ENCODE assay signal across 12 mouse cellular contexts in the genomic region with DNA sequence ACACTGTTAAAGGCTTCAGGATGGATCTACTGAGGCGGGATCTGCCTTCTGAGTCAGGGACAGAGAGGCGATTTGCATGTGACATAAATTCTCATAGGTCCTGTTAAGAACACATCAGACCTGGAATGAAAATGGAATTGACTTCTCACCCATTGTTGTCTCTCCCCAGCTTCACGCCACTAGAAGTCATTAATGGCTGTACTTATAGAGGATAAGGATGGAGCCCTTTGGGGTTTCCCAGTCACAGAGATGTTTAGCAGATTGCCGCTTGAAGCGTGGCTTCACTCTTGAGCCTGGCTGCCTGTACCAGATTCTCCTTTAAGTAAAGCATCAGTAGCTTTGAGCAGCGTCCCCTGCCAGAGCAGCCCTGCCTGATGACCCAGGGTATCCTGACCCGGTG.
"Had no signal": no experiment of that assay in that cellular context is flagged by ENCODE, and none has a peak within 500 bp of the region (broad histone marks: within the 10 kb centered on the region; RNA-seq: fewer than 3 reads in every experiment).

No protein-coding gene starts in this region.

- H3K4me3 ChIP-seq: kidney, embryonic 15.5 days; limb, embryonic 15.5 days; liver, embryonic 12.5 days; myocyte; neural tube, embryonic 12.5 days had no signal

- H3K9ac ChIP-seq: kidney, embryonic 15.5 days; limb, embryonic 15.5 days; liver, embryonic 12.5 days; lung, embryonic 14.5 days; neural tube, embryonic 12.5 days had no signal

- H3K27ac ChIP-seq: kidney, embryonic 15.5 days; limb, embryonic 15.5 days; liver, embryonic 12.5 days; neural tube, embryonic 12.5 days had no signal

- DNase-seq: kidney, adult 2 months; kidney, postnatal 14 days; lung, embryonic 14.5 days; lung, postnatal 10 days; lung, postnatal 4 days; thymus, postnatal 36 days had no signal

- H3K36me3 ChIP-seq: kidney, embryonic 15.5 days; limb, embryonic 15.5 days; liver, embryonic 12.5 days; neural tube, embryonic 12.5 days had no signal

- H3K4me2 ChIP-seq: kidney, embryonic 15.5 days; limb, embryonic 15.5 days; liver, embryonic 12.5 days; lung, embryonic 14.5 days; neural tube, embryonic 12.5 days had no signal

- H3K4me1 ChIP-seq: kidney, embryonic 15.5 days; limb, embryonic 15.5 days; liver, embryonic 12.5 days had no signal

- ATAC-seq: intestine, embryonic 16.5 days; liver, embryonic 12.5 days had no signal

- H3K9me3 ChIP-seq: kidney, embryonic 15.5 days; limb, embryonic 15.5 days; liver, embryonic 12.5 days; neural tube, embryonic 12.5 days had no signal

- H3K27me3 ChIP-seq: kidney, embryonic 15.5 days; limb, embryonic 15.5 days; liver, embryonic 12.5 days; neural tube, embryonic 12.5 days had no signal
